Comparison of ENCODE assay signal across 21 mouse cellular contexts in genomic region chr10:63059862-63060261, GRCm38 (mm10). TPM values are rescaled to one million over a fixed set of nuclear protein-coding genes. Genes with fewer than 3 reads are reported as not detected.
DNase-seq lines count a peak whose midpoint lies in the region; ATAC-seq and TF ChIP-seq lines count a peak whose summit lies in the region.
"Had no signal": no experiment of that assay in that cellular context is flagged by ENCODE, and none has a peak within 500 bp of the region (broad histone marks: within the 10 kb centered on the region; RNA-seq: fewer than 3 reads in every experiment).

Pbld1 (plus strand) TSS chr10:63060162.

- H3K27ac ChIP-seq in gastrocnemius, adult 2 months, result peak within 1 kb of the TSS; percentile 71
- H3K27ac ChIP-seq in kidney, embryonic 16.5 days (ENCODE audit: low read length), result peak within 1 kb of the TSS; percentile 67; the same call in 1 of the 2 replicates
- H3K27ac ChIP-seq in brown adipose tissue, adult 24 weeks (replicated peaks; ENCODE audit: low read depth, low read length), result peak within 1 kb of the TSS; percentile 84
- H3K27ac ChIP-seq in stomach, embryonic 15.5 days, result peak within 1 kb of the TSS; percentile 3; the same call in 1 of the 2 replicates
- H3K27ac ChIP-seq in forebrain, embryonic 10.5 days, result no peak within 1 kb of the TSS
- H3K27ac ChIP-seq: embryonic facial prominence, embryonic 13.5 days; hindbrain, embryonic 13.5 days; liver, embryonic 14.5 days; macrophage; midbrain, embryonic 15.5 days; neural tube, embryonic 15.5 days had no signal

- TF ChIP-seq CTCF in gastrocnemius, adult 2 months (IDR thresholded peaks at IDR 0.05), result no peak

- no peaks in the 10 kb centered on the region for H3K27me3 ChIP-seq in kidney, embryonic 16.5 days (ENCODE audit: insufficient read depth, low read length)
- no peaks in the 10 kb centered on the region for H3K27me3 ChIP-seq in stomach, embryonic 15.5 days (replicated peaks)
- no peaks in the 10 kb centered on the region for H3K27me3 ChIP-seq in forebrain, embryonic 10.5 days (ENCODE audit: poor library complexity, severe bottlenecking)
- H3K27me3 ChIP-seq: embryonic facial prominence, embryonic 13.5 days; hindbrain, embryonic 13.5 days; midbrain, embryonic 15.5 days; neural tube, embryonic 15.5 days; Patski had no signal

- H3K4me1 ChIP-seq in kidney, embryonic 16.5 days (ENCODE audit: insufficient read depth, low read length), result 0 out of 2 replicates have a peak, but pooled peaks cover 8% of the 10 kb centered on the region
- peaks cover 13% of the 10 kb centered on the region for H3K4me1 ChIP-seq in brown adipose tissue, adult 24 weeks (ENCODE audit: control insufficient read depth, insufficient read depth, insufficient read length, low read length)
- H3K4me1 ChIP-seq in stomach, embryonic 15.5 days, result no peaks in the 10 kb centered on the region
- H3K4me1 ChIP-seq in forebrain, embryonic 10.5 days, result peaks cover 18% of the 10 kb centered on the region
- H3K4me1 ChIP-seq: embryonic facial prominence, embryonic 13.5 days; midbrain, embryonic 15.5 days; neural tube, embryonic 15.5 days had no signal

- 91% methylated on average over 2 of the region's 2 CpGs for WGBS in kidney, embryonic 16.5 days
- WGBS in stomach, embryonic 15.5 days, result 78% methylated on average over 2 of the region's 2 CpGs
- 89% methylated on average over 2 of the region's 2 CpGs for WGBS in forebrain, embryonic 10.5 days

- DNase-seq in gastrocnemius, adult 2 months, result no peak
- no peak for DNase-seq in gastrocnemius, postnatal 25 days
- DNase-seq in kidney, postnatal 14 days, result no peak
- DNase-seq in forebrain, embryonic 10.5 days (ENCODE audit: extremely low spot score, low spot score), result no peak
- DNase-seq: cerebellum, adult 8-10 months; cerebellum, postnatal 36 days; embryo, embryonic 11 days; right cerebral cortex, adult 18-20 months; thymus, postnatal 14 days had no signal

- H3K9me3 ChIP-seq in kidney, embryonic 16.5 days (ENCODE audit: low read length), result no peaks in the 10 kb centered on the region
- H3K9me3 ChIP-seq in stomach, embryonic 15.5 days, result no peaks in the 10 kb centered on the region
- H3K9me3 ChIP-seq in forebrain, embryonic 10.5 days, result no peaks in the 10 kb centered on the region
- H3K9me3 ChIP-seq: embryonic facial prominence, embryonic 13.5 days; hindbrain, embryonic 13.5 days; midbrain, embryonic 15.5 days; neural tube, embryonic 15.5 days had no signal

- no peak within 1 kb of the TSS for H3K4me2 ChIP-seq in kidney, embryonic 16.5 days (replicated peaks; ENCODE audit: low read depth, low read length)
- H3K4me2 ChIP-seq in stomach, embryonic 15.5 days, result no peak within 1 kb of the TSS
- H3K4me2 ChIP-seq: embryonic facial prominence, embryonic 13.5 days; hindbrain, embryonic 13.5 days; midbrain, embryonic 15.5 days; neural tube, embryonic 15.5 days had no signal

- no peak within 1 kb of the TSS for H3K9ac ChIP-seq in kidney, embryonic 16.5 days (replicated peaks; ENCODE audit: low read length)
- no peak within 1 kb of the TSS for H3K9ac ChIP-seq in stomach, embryonic 15.5 days
- H3K9ac ChIP-seq: embryonic facial prominence, embryonic 13.5 days; hindbrain, embryonic 13.5 days; liver, embryonic 14.5 days; midbrain, embryonic 15.5 days; neural tube, embryonic 15.5 days had no signal

- intact Hi-C loops in gastrocnemius, adult 2 months (cut with DNase I), result no loop called here

- peak within 1 kb of the TSS; percentile 14 for H3K4me3 ChIP-seq in gastrocnemius, adult 2 months
- H3K4me3 ChIP-seq in kidney, embryonic 16.5 days (ENCODE audit: low read length), result no peak within 1 kb of the TSS
- peak within 1 kb of the TSS; percentile 52 for H3K4me3 ChIP-seq in brown adipose tissue, adult 24 weeks (ENCODE audit: insufficient read depth, low read depth, low read length)
- H3K4me3 ChIP-seq in stomach, embryonic 15.5 days (replicated peaks), result no peak within 1 kb of the TSS
- H3K4me3 ChIP-seq in forebrain, embryonic 10.5 days, result no peak within 1 kb of the TSS
- H3K4me3 ChIP-seq: embryonic facial prominence, embryonic 13.5 days; erythroblast, embryonic 14.5 days; hindbrain, embryonic 13.5 days; midbrain, embryonic 15.5 days; neural tube, embryonic 15.5 days had no signal

- no peaks in the 10 kb centered on the region for H3K36me3 ChIP-seq in kidney, embryonic 16.5 days (ENCODE audit: insufficient read depth, low read length)
- H3K36me3 ChIP-seq in stomach, embryonic 15.5 days, result no peaks in the 10 kb centered on the region
- H3K36me3 ChIP-seq in forebrain, embryonic 10.5 days (replicated peaks), result no peaks in the 10 kb centered on the region
- H3K36me3 ChIP-seq: embryonic facial prominence, embryonic 13.5 days; hindbrain, embryonic 13.5 days; midbrain, embryonic 15.5 days; neural tube, embryonic 15.5 days had no signal

- ATAC-seq in kidney, embryonic 16.5 days (ENCODE audit: low FRiP score, low TSS enrichment), result no peak
- ATAC-seq in stomach, embryonic 15.5 days (ENCODE audit: insufficient read depth, low FRiP score, low read depth), result no peak
- ATAC-seq: forebrain, embryonic 14.5 days; midbrain, embryonic 15.5 days; Patski had no signal

RNA-seq across cellular contexts. Expression of gene Pbld1, which starts in this region (rescaled TPM):
- total RNA-seq in gastrocnemius, adult 2 months (2021), result 1 to 10 TPM in 1 of 2 experiments, under 1 TPM in 1; 0.66 to 1.1 TPM
- total RNA-seq in gastrocnemius, postnatal 25 days (2021), result 1 to 10 TPM in 1 of 2 experiments, under 1 TPM in 1; 0.35 to 1.1 TPM
- 9.6 and 10.6 TPM in 2 replicates for polyA plus RNA-seq in kidney, embryonic 16.5 days (2015; fragmentation: Nextera tagmentation; extraction: Ambion mirVana)
- polyA plus RNA-seq in brown adipose tissue, adult 24 weeks (2012; ENCODE audit: insufficient read depth, insufficient read length, missing spikeins), result 5.3 TPM in 2 replicates
- 6.5 and 8.3 TPM in 2 replicates for polyA plus RNA-seq in stomach, embryonic 15.5 days (2015; fragmentation: Nextera tagmentation; extraction: Ambion mirVana)
- 1.5 and 1.8 TPM in 2 replicates for polyA plus RNA-seq in forebrain, embryonic 10.5 days (2016; fragmentation: Nextera tagmentation; extraction: Ambion mirVana)
- polyA plus RNA-seq: erythroblast, embryonic 14.5 days; macrophage had no signal

Comparison
In these comparisons a context has a peak if more than half of its experiments do, and no peak if none do; other contexts are left out.
1. H3K4me3 ChIP-seq: peak in gastrocnemius, adult 2 months (single experiment) and brown adipose tissue, adult 24 weeks (single experiment); none in kidney, embryonic 16.5 days (single experiment), stomach, embryonic 15.5 days (single experiment) and forebrain, embryonic 10.5 days (single experiment).